Mouse (Mus musculus): Measurements from ENCODE around the gene Tmem269.

GRCm38 (mm10) chr4:119195582-119196320, 22.3 kb downstream of the Tmem269 start:
- TF ChIP-seq POLR2A (IDR thresholded peaks at IDR 0.05; ENCODE audit: low read depth, low read length): no peak
- no peak for TF ChIP-seq CTCF (IDR thresholded peaks at IDR 0.05; ENCODE audit: borderline replicate concordance, insufficient read depth, low read length)
